Mouse (Mus musculus): Measurements from ENCODE around the gene H2-Q1.

GRCm38 (mm10) chr17:35272249-35272648 is 48.0 kb upstream of the H2-Q1 start:
- TF ChIP-seq HCFC1 (IDR thresholded peaks at IDR 0.05; ENCODE audit: borderline replicate concordance, insufficient read depth, low read length): no peak
- no peak for TF ChIP-seq ZNF384 (IDR thresholded peaks at IDR 0.05; ENCODE audit: low read depth, low read length)
